Mouse (Mus musculus): ENCODE measurements around the gene Stxbp2.

Gene Stxbp2

GRCm38 (mm10) chr8:3628014-3628413 lies 2.7 kb upstream of the Stxbp2 start:
- ATAC-seq (ENCODE audit: insufficient number of reproducible peaks, low FRiP score, low TSS enrichment) = no peak

- no peak for ATAC-seq (ENCODE audit: insufficient number of reproducible peaks, low FRiP score, low TSS enrichment)
These were observed 722 bp downstream of the Stxbp2 start for GRCm38 (mm10) chr8:3631478-3631875.

- no peak for ATAC-seq (ENCODE audit: insufficient number of reproducible peaks, low FRiP score, low TSS enrichment)
These were observed 15.0 kb downstream of the Stxbp2 start for GRCm38 (mm10) chr8:3645804-3646203.

- no peak for ATAC-seq (ENCODE audit: insufficient number of reproducible peaks, low FRiP score, low TSS enrichment)
These were observed 16.2 kb downstream of the Stxbp2 start for GRCm38 (mm10) chr8:3646824-3647531.

GRCm38 (mm10) chr8:3647561-3647960 lies 16.8 kb downstream of the Stxbp2 start:
- ATAC-seq (ENCODE audit: insufficient number of reproducible peaks, low FRiP score, low TSS enrichment) = no peak

- no peak for ATAC-seq (ENCODE audit: insufficient number of reproducible peaks, low FRiP score, low TSS enrichment)
These were observed 17.5 kb downstream of the Stxbp2 start for GRCm38 (mm10) chr8:3648268-3648667.

GRCm38 (mm10) chr8:3648990-3649389 lies 18.2 kb downstream of the Stxbp2 start:
- no peak for ATAC-seq (ENCODE audit: insufficient number of reproducible peaks, low FRiP score, low TSS enrichment)

- ATAC-seq (ENCODE audit: insufficient number of reproducible peaks, low FRiP score, low TSS enrichment) = no peak
These were observed 22.1 kb downstream of the Stxbp2 start for GRCm38 (mm10) chr8:3652845-3653244.

- no peak for ATAC-seq (ENCODE audit: insufficient number of reproducible peaks, low FRiP score, low TSS enrichment)
These were observed 24.2 kb downstream of the Stxbp2 start for GRCm38 (mm10) chr8:3654726-3655508.

GRCm38 (mm10) chr8:3655526-3655925 lies 24.8 kb downstream of the Stxbp2 start, which contains the start of gene Retn:
Gene Retn (plus strand): TSS chr8:3655770.
- no peak for ATAC-seq (ENCODE audit: insufficient number of reproducible peaks, low FRiP score, low TSS enrichment)

- ATAC-seq (ENCODE audit: insufficient number of reproducible peaks, low FRiP score, low TSS enrichment) = no peak
These were observed 26.1 kb downstream of the Stxbp2 start for GRCm38 (mm10) chr8:3656725-3657381.

- no peak for ATAC-seq (ENCODE audit: insufficient number of reproducible peaks, low FRiP score, low TSS enrichment)
These were observed 30.1 kb downstream of the Stxbp2 start for GRCm38 (mm10) chr8:3660889-3661288.

- ATAC-seq (ENCODE audit: insufficient number of reproducible peaks, low FRiP score, low TSS enrichment) = no peak
These were observed 33.6 kb downstream of the Stxbp2 start for GRCm38 (mm10) chr8:3664405-3664804.

GRCm38 (mm10) chr8:3665507-3665906 lies 34.8 kb downstream of the Stxbp2 start, which contains the start of gene Mcemp1:
Gene Mcemp1 (plus strand): TSS chr8:3665754.
- no peak for ATAC-seq (ENCODE audit: insufficient number of reproducible peaks, low FRiP score, low TSS enrichment)

GRCm38 (mm10) chr8:3670388-3670787 lies 39.6 kb downstream of the Stxbp2 start:
- no peak for ATAC-seq (ENCODE audit: insufficient number of reproducible peaks, low FRiP score, low TSS enrichment)

- ATAC-seq (ENCODE audit: insufficient number of reproducible peaks, low FRiP score, low TSS enrichment) = peak; percentile 75
These were observed 41.3 kb downstream of the Stxbp2 start, which contains the start of gene Fcor for GRCm38 (mm10) chr8:3671980-3672491. Gene Fcor (minus strand): TSS chr8:3672362.

GRCm38 (mm10) chr8:3674671-3675070 lies 43.9 kb downstream of the Stxbp2 start:
- no peak for ATAC-seq (ENCODE audit: insufficient number of reproducible peaks, low FRiP score, low TSS enrichment)

- ATAC-seq (ENCODE audit: insufficient number of reproducible peaks, low FRiP score, low TSS enrichment) = peak; percentile 74
These were observed 45.6 kb downstream of the Stxbp2 start, which contains the start of gene Trappc5 for GRCm38 (mm10) chr8:3676131-3676992. Gene Trappc5 (plus strand): TSS chr8:3676299.

GRCm38 (mm10) chr8:3676993-3677579 lies 46.3 kb downstream of the Stxbp2 start:
- ATAC-seq (ENCODE audit: insufficient number of reproducible peaks, low FRiP score, low TSS enrichment) = no peak
